Mouse (Mus musculus) lung, postnatal 0 days (tissue): ENCODE data around the gene Gm15446.
"Not testable (repeated sequence)": the region's sequence is repeated elsewhere in the genome, so short reads cannot be mapped to it uniquely, and the experiment has no call there.

Experiments
- CTCF ChIP-seq: IDR thresholded peaks from 2 replicates; pipeline ENCODE4 v1.5.1; 2016; ENCODE audit warnings: antibody characterized with exemption, mild to moderate bottlenecking
- EP300 ChIP-seq: IDR thresholded peaks from 2 replicates; pipeline ENCODE4 v1.6.1; 2016; ENCODE audit warnings: antibody characterized with exemption, mild to moderate bottlenecking, control low read depth

GRCm38 (mm10) chr5:109980743-109981142 lies 57.5 kb downstream of the Gm15446 start:
- not testable (repeated sequence) for TF ChIP-seq EP300, CTCF
